Mouse (Mus musculus): Measurements from ENCODE around the gene Sik2. TPM values are rescaled to one million over a fixed set of nuclear protein-coding genes. Genes with fewer than 3 reads are reported as not detected.

The Sik2 gene
- total RNA-seq, 2 experiments from 2014 or later = 25.5 to 29.9 TPM

GRCm38 (mm10) chr9:50920933-50921895 lies 87.7 kb downstream of the Sik2 start:
- DNase-seq = no peak
- intact Hi-C loops (cut with DNase I) = no loop called here

GRCm38 (mm10) chr9:50919554-50919953 lies 89.3 kb downstream of the Sik2 start:
- no peak for DNase-seq

GRCm38 (mm10) chr9:50918131-50918530 lies 90.7 kb downstream of the Sik2 start:
- intact Hi-C loops (cut with DNase I) = no loop called here
- DNase-seq = no peak

More at GRCm38 (mm10) chr9:50919554-50919953, 89.3 kb downstream of the Sik2 start:
- intact Hi-C loops (cut with DNase I) = no loop called here

GRCm38 (mm10) chr9:50911861-50912515 lies 96.9 kb downstream of the Sik2 start:
- DNase-seq = no peak
- intact Hi-C loops (cut with DNase I) = no loop called here

- intact Hi-C loops (cut with DNase I) = no loop called here
- no peak for DNase-seq
These were observed 103.6 kb downstream of the Sik2 start for GRCm38 (mm10) chr9:50905321-50905720.

GRCm38 (mm10) chr9:50904196-50904847 lies 104.6 kb downstream of the Sik2 start:
- no peak for DNase-seq
- intact Hi-C loops (cut with DNase I) = loop anchor here (5.0 kb wide), 1 partner anchor 37 kb away; no protein-coding TSS in a partner anchor

GRCm38 (mm10) chr9:50900026-50900920 lies 108.6 kb downstream of the Sik2 start:
- intact Hi-C loops (cut with DNase I) = loop anchor here (5.0 kb wide), 1 partner anchor 33 kb away; no protein-coding TSS in a partner anchor
- DNase-seq = peak in 1 of 2 experiments; percentile 34

GRCm38 (mm10) chr9:50893665-50894064 lies 115.2 kb downstream of the Sik2 start:
- intact Hi-C loops (cut with DNase I) = no loop called here
- DNase-seq = peak; percentile 76 to 84

- no peak for DNase-seq
- intact Hi-C loops (cut with DNase I) = no loop called here
These were observed 118.3 kb downstream of the Sik2 start for GRCm38 (mm10) chr9:50890494-50891090.

- DNase-seq = no peak
- intact Hi-C loops (cut with DNase I) = no loop called here
These were observed 118.9 kb downstream of the Sik2 start for GRCm38 (mm10) chr9:50889964-50890363.

GRCm38 (mm10) chr9:50889211-50889610 lies 119.7 kb downstream of the Sik2 start:
- no peak for DNase-seq
- intact Hi-C loops (cut with DNase I) = no loop called here

- no peak for DNase-seq
- intact Hi-C loops (cut with DNase I) = no loop called here
These were observed 121.5 kb downstream of the Sik2 start for GRCm38 (mm10) chr9:50887351-50887750.

GRCm38 (mm10) chr9:50886870-50887269 lies 122.0 kb downstream of the Sik2 start:
- no peak for DNase-seq
- intact Hi-C loops (cut with DNase I) = no loop called here

GRCm38 (mm10) chr9:50885600-50885987 lies 123.3 kb downstream of the Sik2 start:
- intact Hi-C loops (cut with DNase I) = no loop called here
- no peak for DNase-seq

GRCm38 (mm10) chr9:50884741-50885599 lies 123.9 kb downstream of the Sik2 start:
- intact Hi-C loops (cut with DNase I) = no loop called here
- DNase-seq = peak; percentile 58 to 69

- intact Hi-C loops (cut with DNase I) = no loop called here
- DNase-seq = no peak
These were observed 124.8 kb downstream of the Sik2 start for GRCm38 (mm10) chr9:50884093-50884492.

- intact Hi-C loops (cut with DNase I) = no loop called here
- DNase-seq = no peak
These were observed 126.7 kb downstream of the Sik2 start for GRCm38 (mm10) chr9:50882183-50882582.

GRCm38 (mm10) chr9:50877431-50877830 lies 131.4 kb downstream of the Sik2 start:
- intact Hi-C loops (cut with DNase I) = no loop called here
- DNase-seq = no peak

- intact Hi-C loops (cut with DNase I) = no loop called here
- peak in 1 of 2 experiments; percentile 25 for DNase-seq
These were observed 132.6 kb downstream of the Sik2 start for GRCm38 (mm10) chr9:50876287-50876686.

All from heart, postnatal 14 days (tissue).